Mouse (Mus musculus) right cerebral cortex, adult 2 months (tissue): ENCODE measurements around the gene Psma6.
A peak's percentile ranks its signal among the peaks of the same experiment; 100 is the strongest.
"Not testable (repeated sequence)": the region's sequence is repeated elsewhere in the genome, so short reads cannot be mapped to it uniquely, and the experiment has no call there.

Experiments used
- DNase-seq, 2 experiments: peaks; one replicate each; pipeline ENCODE4 v3.0.0; 2021 to 2022; ENCODE audit warnings: low spot score in 2 of 2

The Psma6 gene

GRCm38 (mm10) chr12:55392733-55393577 is 8.9 kb downstream of the Psma6 start:
- no peak for DNase-seq

GRCm38 (mm10) chr12:55395601-55396000 is 11.6 kb downstream of the Psma6 start:
- not testable (repeated sequence) for DNase-seq

- no peak for DNase-seq
Measured at GRCm38 (mm10) chr12:55396536-55396935, 12.5 kb downstream of the Psma6 start.

GRCm38 (mm10) chr12:55397544-55398239 is 13.7 kb downstream of the Psma6 start:
- DNase-seq: no peak

- DNase-seq: peak; percentile 89
Measured at GRCm38 (mm10) chr12:55398240-55399127, 14.5 kb downstream of the Psma6 start.

GRCm38 (mm10) chr12:55399128-55399677 is 15.2 kb downstream of the Psma6 start:
- DNase-seq: no peak

- DNase-seq: no peak
Measured at GRCm38 (mm10) chr12:55407888-55408287, 23.9 kb downstream of the Psma6 start.

- DNase-seq: no peak
Measured at GRCm38 (mm10) chr12:55415255-55415654, 31.2 kb downstream of the Psma6 start.

GRCm38 (mm10) chr12:55415762-55416161 is 31.7 kb downstream of the Psma6 start:
- DNase-seq: no peak

- DNase-seq: no peak
Measured at GRCm38 (mm10) chr12:55420220-55420619, 36.2 kb downstream of the Psma6 start.

GRCm38 (mm10) chr12:55422057-55422456 is 38.0 kb downstream of the Psma6 start:
- DNase-seq: no peak

- no peak for DNase-seq
Measured at GRCm38 (mm10) chr12:55426300-55426699, 42.3 kb downstream of the Psma6 start.

GRCm38 (mm10) chr12:55429201-55429600 is 45.2 kb downstream of the Psma6 start:
- DNase-seq: no peak

GRCm38 (mm10) chr12:55429956-55430355 is 45.9 kb downstream of the Psma6 start:
- DNase-seq: no peak

GRCm38 (mm10) chr12:55432284-55432919 is 48.4 kb downstream of the Psma6 start:
- no peak for DNase-seq

GRCm38 (mm10) chr12:55432920-55433284 is 48.9 kb downstream of the Psma6 start:
- DNase-seq: no peak

GRCm38 (mm10) chr12:55433802-55434435 is 49.9 kb downstream of the Psma6 start:
- DNase-seq: no peak

- DNase-seq: no peak
Measured at GRCm38 (mm10) chr12:55435080-55435479, 51.1 kb downstream of the Psma6 start.

- no peak for DNase-seq
Measured at GRCm38 (mm10) chr12:55437122-55437826, 53.3 kb downstream of the Psma6 start.

- no peak for DNase-seq
Measured at GRCm38 (mm10) chr12:55438058-55438457, 54.0 kb downstream of the Psma6 start.
